Mouse (Mus musculus) spleen, adult 18-20 months (tissue): ENCODE data around the gene Rnf2.
A peak's percentile ranks its signal among the peaks of the same experiment; 100 is the strongest.

ENCODE experiments used
- DNase-seq, 2 experiments: peaks; one replicate each; pipeline ENCODE4 v3.0.0; 2022; ENCODE audit warnings: mixed read lengths in 2 of 2

Rnf2 gene

DNA sequence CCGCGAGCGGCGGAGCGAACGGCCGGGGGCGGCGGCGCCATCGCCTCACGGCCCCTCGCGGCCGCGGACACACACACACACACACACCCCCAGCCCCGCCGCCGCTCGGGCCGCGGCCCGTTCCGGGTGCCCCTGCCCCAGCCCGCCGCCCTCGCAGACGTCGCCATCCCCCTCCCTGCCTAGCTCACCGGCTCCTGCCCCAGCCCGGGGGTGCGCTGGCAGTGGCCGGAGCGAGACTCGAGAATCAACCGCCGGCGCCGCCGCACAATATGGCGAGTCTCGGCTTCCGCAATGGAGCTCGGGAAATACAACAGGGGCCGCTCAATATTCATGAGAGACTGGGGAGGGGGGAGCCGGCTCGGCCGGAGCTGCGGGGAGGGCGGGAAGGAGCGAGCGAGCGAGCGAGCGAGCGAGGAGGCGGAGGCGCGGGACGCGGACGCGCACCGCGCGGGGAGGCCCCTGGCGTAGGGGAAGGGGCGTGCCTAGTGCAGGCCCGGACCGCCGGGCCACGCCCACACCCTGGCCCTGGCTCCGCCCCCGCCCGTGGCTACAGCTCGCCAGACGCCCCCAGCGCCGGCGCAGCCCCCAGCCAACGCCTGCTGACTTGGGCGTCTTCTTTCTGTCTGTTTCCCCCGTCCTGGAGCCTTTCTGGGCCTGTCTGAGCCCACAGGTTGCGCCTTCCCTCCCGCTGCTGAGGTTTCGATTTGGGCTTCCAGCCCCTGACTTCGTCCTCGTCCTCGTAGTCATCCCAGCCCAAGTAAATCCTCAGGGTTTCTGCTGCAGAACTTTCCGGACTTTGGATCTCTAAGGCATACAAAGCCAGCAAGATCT, at the start of gene Rnf2:
Gene Rnf2 (minus strand): TSS at position 425 of the 831 bp plus-strand sequence.
- peak; percentile 88 to 92 for DNase-seq

DNA sequence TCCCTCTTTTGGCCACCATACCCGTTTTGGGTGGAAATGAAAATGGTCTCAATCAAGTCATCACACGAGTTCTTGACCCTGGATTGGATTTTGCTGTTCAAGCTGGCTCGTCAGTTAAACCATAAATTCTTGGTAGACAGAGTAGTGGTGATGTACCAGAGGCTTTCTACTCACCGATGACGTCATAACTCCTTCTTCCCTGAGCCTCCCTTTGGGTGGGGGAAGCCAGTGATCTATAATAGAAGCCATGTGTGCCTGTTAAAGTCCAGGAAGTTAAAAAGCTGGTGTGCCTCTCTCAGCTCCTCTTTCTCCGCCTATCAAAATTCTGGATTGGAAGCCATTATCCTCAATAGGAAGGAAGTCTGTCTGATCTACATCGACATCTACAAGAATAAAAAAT, 49.0 kb upstream of the Rnf2 start:
- DNase-seq = no peak

DNA sequence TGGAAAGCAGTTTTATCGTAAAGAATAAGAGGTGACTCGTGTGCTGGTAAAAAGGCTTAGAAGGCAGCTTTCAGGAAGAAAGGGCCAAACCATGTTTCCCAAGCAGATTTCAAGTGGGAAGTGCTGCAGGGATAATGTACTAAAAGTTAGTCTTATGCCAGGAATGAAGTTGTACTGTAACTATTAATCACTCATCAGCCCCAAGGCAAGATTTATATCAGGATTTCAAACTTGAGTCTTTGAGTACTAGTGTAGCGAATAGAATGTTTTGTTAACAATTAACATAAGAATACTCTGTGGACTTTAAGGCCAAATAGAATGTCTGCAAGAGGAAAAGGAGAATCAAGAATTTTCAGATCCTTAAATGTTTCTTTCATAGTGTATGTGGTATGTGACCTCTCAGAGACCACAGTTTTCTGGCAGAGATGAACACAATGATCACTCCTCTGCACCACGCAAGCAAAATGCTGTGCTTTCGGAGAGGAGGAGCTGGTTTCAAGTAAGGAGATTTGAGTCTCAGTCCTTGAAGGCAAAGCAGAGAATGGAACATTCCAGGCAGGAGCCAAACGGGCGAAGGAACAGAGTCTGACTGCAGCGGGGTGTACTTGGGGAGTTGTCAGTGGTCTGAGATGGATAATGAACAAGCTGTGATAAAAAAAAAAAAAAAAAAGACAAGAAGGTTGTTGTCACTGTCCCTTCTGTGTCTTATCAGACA, 48.3 kb upstream of the Rnf2 start:
- no peak for DNase-seq

DNA sequence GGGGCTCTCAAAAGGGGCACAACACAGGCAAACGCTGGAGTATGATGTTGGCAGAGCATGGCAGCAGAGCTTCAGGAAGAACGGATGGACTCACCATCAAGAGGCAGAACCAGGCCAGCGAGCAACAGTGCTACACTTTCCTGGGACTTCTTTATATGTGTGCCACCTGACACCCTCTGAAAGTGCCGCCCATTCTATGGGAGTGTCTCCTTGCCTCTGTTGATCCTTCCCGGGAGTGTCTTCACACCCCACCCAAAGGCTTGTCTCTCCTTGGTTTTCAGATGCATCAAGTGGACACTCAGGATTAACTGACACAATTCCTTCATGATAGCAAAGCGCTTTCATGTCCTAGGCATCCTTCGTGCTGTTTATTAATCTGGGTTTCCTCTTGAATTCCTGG, 44.8 kb upstream of the Rnf2 start:
- no peak for DNase-seq

DNA sequence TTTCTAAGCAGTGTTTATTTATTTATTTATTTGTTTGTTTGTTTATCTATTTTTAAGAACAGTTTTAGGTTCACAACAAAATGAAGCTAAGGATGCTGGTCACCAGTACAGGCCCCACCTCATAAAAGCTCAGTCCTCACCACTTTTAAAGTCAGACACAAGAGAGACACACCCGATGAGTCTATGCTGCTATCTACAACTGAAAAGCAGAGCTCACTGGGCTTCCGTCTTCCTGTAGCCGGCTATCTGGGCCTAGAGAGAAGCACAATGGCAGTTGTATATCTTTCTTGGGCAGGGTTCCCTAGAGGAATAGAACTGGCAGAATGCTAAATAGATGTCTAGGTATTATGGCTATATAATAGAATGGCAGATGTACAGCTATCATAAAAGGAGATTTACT, 43.8 kb upstream of the Rnf2 start:
- DNase-seq = no peak

DNA sequence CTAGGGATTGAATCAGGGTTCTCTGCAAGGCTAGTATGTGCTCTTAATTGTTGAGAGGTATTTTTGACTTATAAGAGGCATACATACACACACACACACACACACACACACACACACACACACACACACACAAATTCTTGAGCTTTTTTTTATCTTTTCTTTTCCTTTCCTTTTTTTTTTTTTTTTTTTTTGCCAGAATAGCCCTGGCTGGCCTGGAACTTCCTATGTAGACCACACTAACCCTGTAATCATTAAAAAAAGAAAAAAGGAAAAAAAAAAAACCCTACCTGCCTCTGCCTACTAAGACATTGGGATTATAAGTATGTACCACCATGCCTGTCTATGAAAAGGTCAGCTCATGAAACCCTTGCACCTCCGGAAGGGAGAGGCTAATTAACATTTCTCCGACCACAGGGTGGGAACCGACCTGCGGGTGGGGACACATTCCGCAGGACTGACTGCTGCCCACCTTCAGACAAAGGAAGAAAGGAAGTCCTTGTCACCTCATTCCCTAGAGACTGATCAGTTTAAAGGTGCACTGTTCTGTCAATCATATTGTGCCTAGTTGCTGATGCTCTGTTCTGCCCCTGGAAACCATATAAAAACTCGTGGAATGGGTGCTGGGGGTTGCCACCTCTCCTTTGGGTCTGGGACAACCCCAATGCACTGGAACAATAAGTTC, 43.2 kb upstream of the Rnf2 start:
- DNase-seq = no peak

DNA sequence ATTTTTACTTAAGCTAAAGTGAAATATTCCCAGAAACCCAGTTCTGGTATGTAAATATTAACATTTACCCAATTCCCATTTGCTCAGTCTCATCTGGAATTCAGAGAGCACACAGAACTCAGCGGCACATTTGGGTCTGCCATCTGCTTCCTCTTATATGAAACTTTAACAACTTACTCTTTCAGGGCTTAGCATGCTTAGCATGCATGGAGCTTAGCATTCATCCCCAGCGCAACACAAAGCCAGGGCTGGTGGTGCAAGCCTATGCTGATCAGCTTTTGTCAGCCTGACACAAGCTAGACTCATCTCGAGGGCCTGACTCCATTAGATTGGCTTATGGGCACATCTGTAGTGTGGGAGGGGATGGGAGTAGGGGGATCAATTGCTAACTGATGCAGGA, 25.9 kb upstream of the Rnf2 start:
- no peak for DNase-seq

DNA sequence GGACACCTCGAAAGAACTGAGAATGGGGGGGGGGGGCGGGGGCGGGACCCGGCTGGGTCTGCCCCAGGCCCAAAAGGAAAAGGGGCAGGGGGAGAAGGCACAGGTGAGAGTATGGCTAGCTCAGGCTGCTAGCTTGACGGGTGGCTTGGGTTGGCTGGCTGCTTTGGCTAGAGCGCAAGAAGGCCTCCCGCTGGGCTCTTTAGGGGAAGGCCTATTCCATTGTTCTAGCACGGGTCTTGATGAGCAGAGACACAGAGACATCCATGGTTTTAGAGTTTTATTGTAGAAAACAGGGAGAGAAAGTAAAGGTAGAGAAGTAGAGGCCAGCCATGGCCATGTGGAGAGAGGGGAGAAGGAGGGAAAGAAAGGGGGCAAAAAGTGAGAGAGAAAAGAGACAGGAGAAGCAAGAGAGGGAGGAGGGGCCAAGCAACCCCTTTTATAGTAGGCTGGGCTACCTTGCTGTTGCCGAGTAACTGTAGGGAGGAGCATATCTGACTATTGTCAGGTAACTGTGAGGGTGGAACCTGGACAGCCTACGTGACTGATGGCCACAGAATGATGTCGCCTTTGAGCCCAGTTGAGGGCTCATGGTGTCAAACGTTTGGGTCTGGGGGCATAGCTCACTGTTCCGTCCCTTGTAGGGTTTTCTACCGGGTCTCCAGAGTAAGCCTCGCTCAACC, 17.0 kb upstream of the Rnf2 start:
- no peak for DNase-seq

DNA sequence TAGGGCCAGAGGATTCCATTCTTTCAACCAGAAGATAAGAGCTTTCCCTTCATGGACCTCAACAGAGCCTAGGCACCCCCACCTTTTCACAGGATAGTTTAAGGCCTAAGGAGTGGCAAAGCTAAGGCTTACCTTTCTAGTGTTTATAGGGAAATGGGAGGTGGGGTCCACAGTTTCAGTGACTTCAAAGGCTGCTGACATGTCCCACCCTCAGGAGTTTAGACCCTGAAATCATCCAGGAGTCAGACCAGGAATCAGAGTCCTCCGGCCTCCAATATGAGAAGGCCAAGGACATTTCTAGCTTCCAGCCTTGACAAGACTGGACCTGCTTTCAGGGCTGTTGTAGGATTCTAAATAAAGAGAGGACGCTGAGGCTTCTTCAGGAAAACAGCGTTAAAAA, 16.1 kb upstream of the Rnf2 start:
- no peak for DNase-seq

DNA sequence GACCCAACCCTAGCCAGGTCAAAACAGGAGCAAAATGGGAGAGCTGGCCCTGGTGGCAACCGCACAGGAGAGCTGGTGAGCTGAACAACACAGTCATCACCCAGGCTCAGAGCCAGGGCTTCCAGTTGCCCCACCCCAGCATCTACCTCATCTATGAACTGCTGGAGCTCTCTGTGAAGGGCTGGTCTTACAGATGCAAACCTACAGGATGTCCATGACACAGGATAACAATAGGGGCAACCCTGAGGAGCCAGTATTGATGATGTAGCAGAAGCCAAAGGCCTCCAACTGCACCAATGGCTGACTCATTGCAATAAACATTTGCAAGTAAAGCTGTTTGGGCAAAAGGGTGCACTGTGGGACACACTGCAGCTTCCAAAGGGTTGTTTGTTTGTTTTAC, 15.0 kb upstream of the Rnf2 start:
- DNase-seq = no peak

DNA sequence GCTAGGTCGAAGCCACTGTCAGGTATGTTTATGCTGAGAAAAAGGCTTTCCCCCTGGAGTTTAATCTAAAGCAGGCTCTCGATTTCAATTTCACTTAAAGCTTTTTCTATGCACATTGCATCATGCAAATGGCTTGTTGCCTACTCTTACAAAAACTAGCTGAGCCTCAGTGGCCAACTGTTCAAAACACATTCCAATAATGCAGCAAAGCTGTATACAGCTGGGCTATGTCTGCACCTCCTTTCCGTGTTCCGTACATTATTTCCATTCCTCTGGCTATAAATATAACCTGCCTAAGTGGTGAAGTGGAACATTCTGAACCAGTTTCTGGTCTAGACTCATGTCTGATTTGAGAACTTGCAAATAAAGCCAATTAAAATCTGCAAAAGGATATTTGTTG, 13.4 kb upstream of the Rnf2 start:
- no peak for DNase-seq

DNA sequence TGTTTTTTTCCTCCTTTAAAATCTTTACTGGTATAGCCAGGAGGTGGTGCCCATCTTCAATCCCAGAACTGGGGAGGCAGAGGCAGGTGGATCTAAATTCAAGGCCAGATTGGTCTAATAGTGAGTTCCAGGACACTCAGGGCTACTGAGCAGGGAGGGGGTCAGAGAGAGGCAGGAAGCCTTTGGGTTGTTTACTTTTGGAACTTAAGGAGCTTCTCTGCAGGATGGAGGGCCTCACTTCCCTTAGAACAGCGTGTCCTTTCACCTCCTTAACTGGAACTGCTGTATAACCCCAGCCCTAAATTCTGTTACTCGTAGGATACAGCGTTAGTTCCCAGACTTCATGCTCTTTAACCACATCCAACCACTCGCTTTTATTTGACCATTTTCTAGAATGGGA, 10.1 kb upstream of the Rnf2 start:
- no peak for DNase-seq

DNA sequence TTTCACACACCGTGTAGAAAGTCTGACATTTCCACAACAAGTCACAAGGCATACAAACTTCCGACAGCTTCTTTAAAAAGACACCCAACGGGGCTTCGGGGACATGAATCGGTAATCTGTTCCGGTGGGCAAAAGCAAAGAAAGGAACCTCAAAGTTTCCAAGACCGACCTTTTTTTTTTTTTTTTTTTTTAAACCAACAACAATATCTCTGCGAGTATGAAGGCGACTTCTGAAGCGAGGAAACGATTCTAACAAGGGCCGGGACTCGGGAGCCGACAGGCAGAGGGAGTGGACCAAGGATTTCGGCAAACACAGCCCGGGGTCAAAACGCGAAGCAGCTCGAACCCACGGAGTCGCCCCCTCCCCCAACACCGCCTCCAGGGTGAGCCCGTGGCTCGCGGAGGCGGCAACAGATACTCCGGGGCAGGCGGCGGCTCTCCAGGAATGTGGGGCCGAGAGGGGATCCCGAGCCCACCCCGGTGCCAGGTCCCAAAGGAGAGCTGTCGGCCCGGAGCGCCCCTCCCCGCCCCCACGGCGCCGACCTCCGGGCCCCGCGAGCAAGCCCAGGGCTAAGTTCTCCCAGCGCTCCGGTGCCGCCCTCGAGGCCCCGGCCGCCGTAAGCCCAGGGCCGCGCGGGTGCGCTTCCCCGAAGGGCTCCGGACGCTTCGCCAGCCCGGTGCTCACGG, 797 bp downstream of the Rnf2 start:
- peak; percentile 42 to 57 for DNase-seq

DNA sequence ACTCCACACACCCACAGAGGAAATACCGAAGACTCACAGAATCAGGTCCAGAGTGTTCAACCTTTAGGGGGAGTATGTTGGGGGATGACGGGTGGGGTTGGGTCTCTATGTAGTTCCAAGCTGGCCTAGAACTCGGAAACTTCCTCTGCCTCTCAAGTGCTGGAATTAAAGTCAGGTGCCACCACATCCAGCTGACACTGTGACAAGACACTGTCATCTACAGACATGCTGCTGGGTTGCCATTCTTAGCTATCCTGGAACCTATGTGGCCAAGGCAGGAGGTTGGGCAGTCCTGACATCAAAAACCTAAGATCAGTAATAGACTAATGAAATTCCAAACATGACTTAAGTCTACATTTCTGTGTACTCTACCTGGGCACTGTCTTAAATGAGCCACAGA, 2.4 kb downstream of the Rnf2 start:
- DNase-seq = no peak

DNA sequence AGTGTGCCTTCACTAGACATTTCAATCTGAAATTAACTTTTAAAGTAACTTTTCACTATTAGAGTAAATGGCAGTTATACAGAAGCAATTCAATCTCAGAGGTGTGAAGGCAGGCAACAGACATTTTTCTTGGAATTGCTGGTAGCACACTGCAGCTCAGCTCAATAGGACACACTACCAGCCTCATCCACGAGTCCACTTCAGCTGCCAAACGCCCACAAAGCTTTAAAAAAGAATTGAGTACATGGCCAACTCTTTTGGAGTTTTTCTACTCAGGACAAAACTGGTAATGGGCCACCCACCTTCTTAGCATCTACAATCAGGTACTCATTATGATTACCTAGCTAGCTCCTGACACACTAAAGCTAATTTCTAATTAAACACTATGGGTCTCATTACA, 2.8 kb downstream of the Rnf2 start:
- DNase-seq = no peak

DNA sequence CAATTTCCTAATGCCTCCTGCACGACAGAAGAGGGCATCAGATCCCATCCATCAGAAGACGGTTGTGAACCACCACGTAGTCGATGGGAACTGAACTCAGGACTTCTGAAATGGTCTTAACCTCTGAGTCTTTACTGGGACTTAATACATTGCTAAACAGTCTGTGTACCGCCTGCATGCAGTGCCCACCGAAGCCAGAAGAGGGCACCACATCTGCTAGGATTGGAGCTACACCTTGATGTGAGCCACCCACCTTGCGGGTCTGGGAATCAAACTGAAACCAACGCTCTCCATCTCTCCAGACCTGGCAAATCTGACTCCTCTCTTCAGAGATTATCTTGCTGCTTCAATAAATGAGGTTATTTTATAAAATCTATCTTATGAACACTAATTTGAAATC, 3.7 kb downstream of the Rnf2 start:
- DNase-seq = peak; percentile 15 to 41

DNA sequence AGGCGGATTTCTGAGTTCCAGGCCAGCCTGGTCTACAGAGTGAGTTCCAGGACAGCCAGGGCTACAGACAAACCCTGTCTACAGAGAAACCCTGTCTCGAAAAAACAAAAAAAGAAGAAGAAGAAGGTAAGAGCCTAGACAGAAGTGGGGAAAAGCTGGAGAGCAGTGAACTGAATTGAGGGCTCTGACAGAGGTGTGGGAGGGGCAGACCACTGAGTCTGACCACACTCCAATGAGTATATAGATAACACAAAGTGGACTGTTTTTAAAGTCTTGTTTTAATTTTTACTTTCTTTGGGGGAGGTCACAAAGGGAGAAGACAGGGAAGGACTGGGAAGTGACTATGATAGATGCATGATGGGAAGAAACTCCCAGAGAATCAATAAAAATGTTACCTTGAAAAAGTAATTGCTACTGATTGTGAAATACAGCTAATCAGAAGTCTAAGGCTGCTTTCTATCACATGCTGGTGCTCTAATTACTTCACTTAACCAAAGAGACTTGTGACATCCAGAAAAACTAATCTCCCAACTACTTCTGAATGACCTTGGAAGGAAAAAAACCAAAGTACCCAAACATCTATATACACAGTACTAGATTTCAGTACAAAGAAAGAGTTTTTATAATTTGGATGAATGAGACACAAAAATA, 5.0 kb downstream of the Rnf2 start:
- DNase-seq = no peak

DNA sequence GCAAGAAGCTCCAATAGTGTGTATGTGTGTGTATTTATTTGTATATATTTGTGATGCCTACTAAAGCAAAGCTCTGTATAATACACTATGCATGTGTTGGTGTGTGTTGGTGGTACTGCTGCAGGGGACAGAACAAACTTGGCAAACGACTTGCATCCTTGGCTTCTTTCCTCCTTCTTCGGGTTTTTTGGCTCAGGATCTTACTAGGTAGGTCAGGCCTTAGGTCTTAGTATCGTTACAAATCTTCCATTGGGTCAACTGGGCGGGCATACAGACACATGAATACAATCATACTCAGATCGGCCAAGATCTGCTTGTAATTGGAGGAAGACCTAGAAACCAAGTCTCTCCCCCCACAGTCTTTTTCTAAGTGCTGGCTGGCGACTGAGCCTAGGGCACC, 6.0 kb downstream of the Rnf2 start:
- no peak for DNase-seq

DNA sequence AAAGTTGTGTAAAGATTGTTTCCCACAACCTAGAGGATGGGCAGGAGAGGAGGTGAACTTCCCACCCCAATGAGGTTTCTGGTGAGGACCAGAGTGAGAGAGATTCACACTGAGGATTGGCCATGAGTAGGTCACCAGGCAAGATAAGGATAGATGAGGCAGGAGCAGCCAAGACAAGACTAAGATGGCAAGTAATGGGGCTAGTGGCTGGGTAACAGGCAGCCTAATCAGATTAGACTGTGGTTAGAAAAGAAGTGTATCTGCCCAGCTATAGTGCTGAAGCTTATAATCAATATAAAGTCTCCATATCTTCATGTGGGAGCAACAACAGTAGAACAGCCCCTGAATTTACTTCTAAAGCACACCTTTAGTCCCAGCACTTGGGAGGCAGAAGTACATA, 6.9 kb downstream of the Rnf2 start:
- no peak for DNase-seq

DNA sequence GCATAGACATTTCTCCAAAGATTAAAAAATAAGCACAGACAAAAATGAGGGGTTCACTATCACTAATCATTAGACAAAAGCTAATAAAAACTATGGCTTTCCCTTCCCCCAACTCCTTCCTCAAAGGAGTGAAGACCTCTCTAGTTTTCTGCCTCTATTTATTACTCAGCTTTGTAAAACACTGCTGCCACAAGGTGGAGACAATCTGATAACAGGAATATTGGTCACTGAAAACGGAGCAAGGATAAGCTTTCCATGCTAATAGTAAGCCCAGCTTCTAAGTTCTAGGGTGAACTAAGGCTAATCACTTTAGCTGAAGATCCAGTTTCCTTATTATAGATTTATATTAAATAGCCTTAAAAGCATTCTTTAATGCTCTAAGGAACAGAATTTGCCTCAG, 8.3 kb downstream of the Rnf2 start:
- DNase-seq = no peak

DNA sequence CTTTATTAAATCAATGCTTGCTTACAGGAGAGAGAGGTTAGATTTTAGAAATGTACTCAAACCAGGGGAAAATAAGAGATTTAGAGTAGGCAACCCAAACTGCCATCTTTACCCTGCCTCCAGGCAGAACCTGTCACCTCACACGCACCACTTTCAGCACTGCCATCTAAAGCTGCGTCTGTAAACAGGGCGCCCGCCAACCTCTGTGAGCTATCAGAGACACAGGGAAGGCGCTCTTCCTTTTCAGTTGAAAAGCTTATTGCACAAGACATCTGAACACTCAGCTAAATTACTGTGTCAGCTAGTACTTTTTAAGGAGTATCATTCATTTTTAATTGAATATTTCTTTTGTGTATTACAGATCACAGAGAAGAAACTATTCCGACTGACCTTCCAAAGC, 10.9 kb downstream of the Rnf2 start:
- DNase-seq = no peak

DNA sequence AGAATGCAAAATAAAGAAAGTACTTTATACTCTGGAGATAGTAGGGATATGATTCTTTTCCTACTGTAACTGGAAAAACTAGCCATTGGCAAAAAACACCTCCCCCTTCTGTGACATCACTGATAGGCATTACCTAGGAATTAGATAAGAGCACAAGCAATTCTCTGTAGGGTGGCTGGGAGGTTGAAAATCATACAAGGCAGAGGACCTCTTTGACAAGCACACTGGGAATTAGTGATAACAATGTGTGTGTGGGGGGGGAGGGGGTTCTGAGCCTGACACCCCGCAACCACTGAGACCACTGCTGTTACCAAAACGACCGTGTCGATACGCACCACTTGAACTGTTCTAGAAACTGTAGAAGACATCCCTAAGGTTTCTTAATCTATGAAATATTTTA, 16.0 kb downstream of the Rnf2 start:
- DNase-seq = no peak
